Mouse (Mus musculus) MEL (cell line): Measurements from ENCODE around the gene Arntl.

Experiments
- CTCF ChIP-seq, 3 experiments: IDR thresholded peaks in 2 of 3; conservative IDR thresholded peaks in 1 of 3; 2 replicates each; pipeline ENCODE4 v1.5.1; 2011 to 2012; ENCODE audit warnings: low read length in 3 of 3, low read depth in 2 of 3, mild to moderate bottlenecking in 2 of 3, improper control_type of control experiment in 1 of 3, inconsistent platforms in 1 of 3, mixed read lengths in 1 of 3, moderate library complexity in 1 of 3; ENCODE audit not compliant: control insufficient read depth in 1 of 3, insufficient read depth in 1 of 3, poor library complexity in 1 of 3, severe bottlenecking in 1 of 3
- GABPA ChIP-seq: IDR thresholded peaks from 2 replicates; pipeline ENCODE4 v1.6.1; 2012; ENCODE audit warnings: low read depth, mild to moderate bottlenecking, inconsistent platforms, low read length, improper control_type of control experiment, moderate library complexity
- RAD21 ChIP-seq: IDR thresholded peaks from 2 replicates; pipeline ENCODE4 v1.6.1; 2011; ENCODE audit warnings: mild to moderate bottlenecking, low read depth, low read length, improper control_type of control experiment
- TBP ChIP-seq: IDR thresholded peaks from 2 replicates; pipeline ENCODE4 v1.8.0; 2011; ENCODE audit warnings: low read depth, low read length, improper control_type of control experiment
- USF2 ChIP-seq, 2 experiments: IDR thresholded peaks; 2 replicates each; pipeline ENCODE4 v1.6.1; 2011 to 2012; ENCODE audit warnings: improper control_type of control experiment in 2 of 2, low read length in 2 of 2, borderline replicate concordance in 1 of 2, inconsistent platforms in 1 of 2, low read depth in 1 of 2, mild to moderate bottlenecking in 1 of 2; ENCODE audit not compliant: insufficient read depth in 1 of 2

- TF ChIP-seq RAD21 = peak; percentile 75
- TF ChIP-seq GABPA = no peak
- TF ChIP-seq USF2 (IDR thresholded peaks at IDR 0.05; ENCODE audit: borderline replicate concordance in 1 of 2, insufficient read depth in 1 of 2, low read depth in 1 of 2, low read length in 2 of 2) = no peak
- no peak for TF ChIP-seq TBP
- peak; percentile 40 to 68 (median 65) for TF ChIP-seq CTCF (IDR thresholded peaks at IDR 0.05 in 2 of 3, conservative IDR thresholded peaks at IDR 0.05 in 1 of 3; ENCODE audit: control insufficient read depth in 1 of 3, insufficient read depth in 1 of 3, low read depth in 2 of 3, low read length in 3 of 3, poor library complexity in 1 of 3, severe bottlenecking in 1 of 3)
Observed at GRCm38 (mm10) chr7:113258430-113258829, 51.2 kb downstream of the Arntl start.
